Mouse (Mus musculus) left cerebral cortex, adult 11 months (tissue): ENCODE measurements around the gene Lcorl.
A peak's percentile ranks its signal among the peaks of the same experiment; 100 is the strongest.
"Not testable (repeated sequence)": the region's sequence is repeated elsewhere in the genome, so short reads cannot be mapped to it uniquely, and the experiment has no call there.

Experiments
- DNase-seq: peaks from one replicate; pipeline ENCODE4 v3.0.0; 2022; ENCODE audit warnings: low spot score

Lcorl gene

GRCm38 (mm10) chr5:45709653-45710052, 147.8 kb downstream of the Lcorl start:
- no peak for DNase-seq

GRCm38 (mm10) chr5:45706811-45707210, 150.6 kb downstream of the Lcorl start:
- DNase-seq = no peak

GRCm38 (mm10) chr5:45691678-45692077, 165.7 kb downstream of the Lcorl start:
- DNase-seq = no peak

- DNase-seq = no peak
These were observed 166.6 kb downstream of the Lcorl start for GRCm38 (mm10) chr5:45690802-45691201.

- no peak for DNase-seq
These were observed 168.3 kb downstream of the Lcorl start for GRCm38 (mm10) chr5:45689152-45689551.

- no peak for DNase-seq
These were observed 171.2 kb downstream of the Lcorl start for GRCm38 (mm10) chr5:45686223-45686622.

GRCm38 (mm10) chr5:45685243-45685642, 172.2 kb downstream of the Lcorl start:
- DNase-seq = no peak

- DNase-seq = no peak
These were observed 174.0 kb downstream of the Lcorl start for GRCm38 (mm10) chr5:45683388-45683787.

- DNase-seq = no peak
These were observed 177.5 kb downstream of the Lcorl start for GRCm38 (mm10) chr5:45679955-45680354.

- no peak for DNase-seq
These were observed 179.8 kb downstream of the Lcorl start for GRCm38 (mm10) chr5:45677639-45678038.

GRCm38 (mm10) chr5:45675032-45675431, 182.4 kb downstream of the Lcorl start:
- no peak for DNase-seq

- no peak for DNase-seq
These were observed 186.4 kb downstream of the Lcorl start for GRCm38 (mm10) chr5:45670894-45671494.

- no peak for DNase-seq
These were observed 187.1 kb downstream of the Lcorl start for GRCm38 (mm10) chr5:45670280-45670670.

- peak; percentile 96 for DNase-seq
These were observed 187.7 kb downstream of the Lcorl start, which contains the start of gene Ncapg for GRCm38 (mm10) chr5:45669598-45670279. Ncapg (plus strand) TSS chr5:45669919.

- no peak for DNase-seq
These were observed 188.2 kb downstream of the Lcorl start for GRCm38 (mm10) chr5:45669234-45669597.

GRCm38 (mm10) chr5:45668831-45669230, 188.6 kb downstream of the Lcorl start:
- no peak for DNase-seq

- peak; percentile 61 for DNase-seq
These were observed 189.1 kb downstream of the Lcorl start for GRCm38 (mm10) chr5:45668324-45668723.

GRCm38 (mm10) chr5:45658406-45658805, 199.0 kb downstream of the Lcorl start:
- not testable (repeated sequence) for DNase-seq

- DNase-seq = no peak
These were observed 206.2 kb downstream of the Lcorl start for GRCm38 (mm10) chr5:45651026-45651703.
